9 mouse cellular contexts compared by ENCODE assay signal in the genomic region with DNA sequence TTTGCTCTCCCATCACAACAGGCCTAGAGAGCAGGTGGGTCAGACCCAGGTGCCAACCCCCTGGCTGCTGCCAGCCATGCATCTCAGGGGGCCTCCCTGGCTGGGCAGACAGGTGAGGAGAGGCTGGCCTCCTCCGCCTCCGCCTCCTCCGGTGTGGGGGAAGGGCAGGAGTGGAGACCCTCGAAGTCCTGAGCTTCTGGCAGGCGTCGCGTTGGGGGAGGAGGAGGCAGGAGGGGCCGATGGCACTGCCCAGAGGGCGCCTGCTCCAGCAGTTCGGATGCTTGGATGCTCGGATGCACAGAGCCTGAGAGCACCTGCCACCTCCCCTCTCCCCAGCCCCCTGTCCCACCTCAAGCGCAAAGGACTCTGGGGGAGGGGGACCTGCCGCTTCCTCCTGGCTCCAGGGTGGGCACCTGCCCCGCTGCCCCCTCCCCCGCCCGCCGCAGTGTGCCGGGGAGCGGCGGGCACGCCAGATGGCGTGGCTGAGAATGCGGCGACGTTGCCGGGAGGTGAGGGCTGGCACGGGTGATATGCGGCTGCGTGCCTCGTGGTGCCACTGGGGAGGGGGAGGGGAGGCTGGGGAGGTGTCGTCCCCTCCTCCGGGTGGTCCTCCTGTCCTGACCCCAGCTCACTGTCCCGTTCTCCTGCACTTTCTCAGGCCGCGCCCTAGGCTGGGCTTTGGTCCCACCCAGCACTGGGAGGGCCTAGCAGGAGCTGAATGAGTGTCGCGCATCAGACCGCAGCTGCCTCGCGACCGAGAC. TPM values are rescaled to one million over a fixed set of nuclear protein-coding genes. Genes with fewer than 3 reads are reported as not detected.
A peak's percentile ranks its signal among the peaks of the same experiment; 100 is the strongest.
DNase-seq lines count a peak whose midpoint lies in the region; ATAC-seq and TF ChIP-seq lines count a peak whose summit lies in the region.
"Had no signal": no experiment of that assay in that cellular context is flagged by ENCODE, and none has a peak within 500 bp of the region (broad histone marks: within the 10 kb centered on the region; RNA-seq: fewer than 3 reads in every experiment).

No protein-coding gene starts in this region.

- no peak overlapping the region for H3K9ac ChIP-seq in heart, embryonic 12.5 days
- no peak overlapping the region for H3K9ac ChIP-seq in ES-Bruce4 (ENCODE audit: low read depth, poor library complexity, severe bottlenecking)
- H3K9ac ChIP-seq in forebrain, embryonic 12.5 days: 0 out of 2 replicates have a peak overlapping the region, but pooled peaks have one; percentile 27
- no peak overlapping the region for H3K9ac ChIP-seq in liver, embryonic 15.5 days

- H3K4me3 ChIP-seq in heart, embryonic 12.5 days: peak overlapping the region; percentile 16
- H3K4me3 ChIP-seq in ES-Bruce4 (ENCODE audit: low read depth, low read length): peak overlapping the region; percentile 24
- peak overlapping the region; percentile 16 for H3K4me3 ChIP-seq in forebrain, embryonic 12.5 days (replicated peaks)
- no peak overlapping the region for H3K4me3 ChIP-seq in liver, embryonic 15.5 days (replicated peaks)

- H3K4me2 ChIP-seq in heart, embryonic 12.5 days: peak overlapping the region; percentile 48
- H3K4me2 ChIP-seq in forebrain, embryonic 12.5 days: peak overlapping the region; percentile 53
- H3K4me2 ChIP-seq in liver, embryonic 15.5 days: peak overlapping the region; percentile 18; the same call in 1 of the 2 replicates

- no peak overlapping the region for H3K27ac ChIP-seq in heart, embryonic 12.5 days (ENCODE audit: poor library complexity, severe bottlenecking)
- H3K27ac ChIP-seq in ES-Bruce4 (ENCODE audit: insufficient read depth, low read length): no peak overlapping the region
- H3K27ac ChIP-seq in forebrain, embryonic 12.5 days: peak overlapping the region; percentile 64
- H3K27ac ChIP-seq in liver, embryonic 15.5 days (replicated peaks): no peak overlapping the region

- no peak for TF ChIP-seq EP300 in ES-Bruce4 (IDR thresholded peaks at IDR 0.05; ENCODE audit: insufficient read depth, low read depth, low read length)

- no peak for DNase-seq in heart, adult 11 months
- DNase-seq in Muller cell, postnatal 12 days (ENCODE audit: inconsistent ontology term): no peak
- no peak for DNase-seq in urinary bladder, postnatal 25 days (ENCODE audit: low spot score)

- H3K9me3 ChIP-seq in heart, embryonic 12.5 days (replicated peaks): no peaks in the 10 kb centered on the region
- no peaks in the 10 kb centered on the region for H3K9me3 ChIP-seq in ES-Bruce4 (replicated peaks; ENCODE audit: control insufficient read depth, insufficient read depth, low read length, poor library complexity, severe bottlenecking)
- no peaks in the 10 kb centered on the region for H3K9me3 ChIP-seq in forebrain, embryonic 12.5 days
- H3K9me3 ChIP-seq in liver, embryonic 15.5 days (replicated peaks): no peaks in the 10 kb centered on the region

- no peak for ATAC-seq in heart, embryonic 12.5 days (ENCODE audit: insufficient number of reproducible peaks, low FRiP score)
- ATAC-seq in forebrain, embryonic 12.5 days (ENCODE audit: low FRiP score): peak; percentile 40
- ATAC-seq in liver, embryonic 15.5 days (ENCODE audit: insufficient read depth): no peak
- no peak for ATAC-seq in CD4-positive, CD25-positive, alpha-beta regulatory T cell, adult 4 months

- 2% methylated on average over 33 of the region's 41 CpGs for WGBS in heart, embryonic 12.5 days
- 3% methylated on average over 40 of the region's 41 CpGs for WGBS in forebrain, embryonic 12.5 days
- WGBS in liver, embryonic 15.5 days (ENCODE audit: insufficient replicate concordance): 4% methylated on average over 40 of the region's 41 CpGs

- peaks cover 100% of the 10 kb centered on the region for H3K27me3 ChIP-seq in heart, embryonic 12.5 days (replicated peaks)
- peaks cover 27% of the 10 kb centered on the region for H3K27me3 ChIP-seq in ES-Bruce4 (ENCODE audit: control insufficient read depth, insufficient read depth, low read length, poor library complexity, severe bottlenecking)
- peaks cover 100% of the 10 kb centered on the region for H3K27me3 ChIP-seq in forebrain, embryonic 12.5 days
- peaks cover 100% of the 10 kb centered on the region for H3K27me3 ChIP-seq in liver, embryonic 15.5 days

- no peak for TF ChIP-seq POLR2A in ES-Bruce4 (IDR thresholded peaks at IDR 0.05; ENCODE audit: insufficient read depth, low read length)

- no peak for TF ChIP-seq CTCF in ES-Bruce4 (IDR thresholded peaks at IDR 0.05; ENCODE audit: low read depth, low read length)

- peaks cover 16% of the 10 kb centered on the region for H3K4me1 ChIP-seq in heart, embryonic 12.5 days (replicated peaks)
- H3K4me1 ChIP-seq in ES-Bruce4 (ENCODE audit: control insufficient read depth, insufficient read depth, low read length): no peaks in the 10 kb centered on the region
- peaks cover 40% of the 10 kb centered on the region for H3K4me1 ChIP-seq in forebrain, embryonic 12.5 days
- H3K4me1 ChIP-seq in liver, embryonic 15.5 days (replicated peaks): peaks cover 18% of the 10 kb centered on the region

- no peaks in the 10 kb centered on the region for H3K36me3 ChIP-seq in heart, embryonic 12.5 days
- H3K36me3 ChIP-seq in ES-Bruce4 (ENCODE audit: control insufficient read depth, insufficient read depth, low read length, poor library complexity, severe bottlenecking): no peaks in the 10 kb centered on the region
- no peaks in the 10 kb centered on the region for H3K36me3 ChIP-seq in forebrain, embryonic 12.5 days (replicated peaks)
- H3K36me3 ChIP-seq in liver, embryonic 15.5 days (replicated peaks): no peaks in the 10 kb centered on the region

RNA-seq across cellular contexts. Expression of gene Neurod2, which starts 4.7 kb away (rescaled TPM):
- not detected in 2 replicates for polyA plus RNA-seq in heart, embryonic 12.5 days (2016; fragmentation: Nextera tagmentation; extraction: Ambion mirVana)
- not detected in 2 replicates for polyA plus RNA-seq in ES-Bruce4 (2011; ENCODE audit: insufficient read depth, insufficient read length, low read depth, missing spikeins)
- polyA plus RNA-seq in forebrain, embryonic 12.5 days (2016; fragmentation: Nextera tagmentation; extraction: Ambion mirVana): 19.9 and 20.5 TPM in 2 replicates
- polyA plus RNA-seq in liver, embryonic 15.5 days (2015; fragmentation: Nextera tagmentation; extraction: Ambion mirVana): not detected in 2 replicates
- not detected for polyA plus RNA-seq in CD4-positive, CD25-positive, alpha-beta regulatory T cell, adult 4 months (2017; shearing (Covaris generic))
- polyA plus RNA-seq: C2C12 had no signal

RNA-seq across cellular contexts. Expression of gene Ppp1r1b, which starts 14.0 kb away (rescaled TPM):
- polyA plus RNA-seq in heart, embryonic 12.5 days (2016; fragmentation: Nextera tagmentation; extraction: Ambion mirVana): 30.4 and 32.2 TPM in 2 replicates
- 1.1 and 1.5 TPM in 2 replicates for polyA plus RNA-seq in ES-Bruce4 (2011; ENCODE audit: insufficient read depth, insufficient read length, low read depth, missing spikeins)
- 3.0 and 3.1 TPM in 2 replicates for polyA plus RNA-seq in forebrain, embryonic 12.5 days (2016; fragmentation: Nextera tagmentation; extraction: Ambion mirVana)
- polyA plus RNA-seq in liver, embryonic 15.5 days (2015; fragmentation: Nextera tagmentation; extraction: Ambion mirVana): 0.59 and 0.93 TPM in 2 replicates
- polyA plus RNA-seq in CD4-positive, CD25-positive, alpha-beta regulatory T cell, adult 4 months (2017; shearing (Covaris generic)): not detected

RNA-seq across cellular contexts. Expression of gene Stard3, which starts 24.0 kb away (rescaled TPM):
- 45.2 and 47.6 TPM in 2 replicates for polyA plus RNA-seq in heart, embryonic 12.5 days (2016; fragmentation: Nextera tagmentation; extraction: Ambion mirVana)
- polyA plus RNA-seq in ES-Bruce4 (2011; ENCODE audit: insufficient read depth, insufficient read length, low read depth, missing spikeins): 12.2 and 16.8 TPM in 2 replicates
- 42.0 and 42.5 TPM in 2 replicates for polyA plus RNA-seq in forebrain, embryonic 12.5 days (2016; fragmentation: Nextera tagmentation; extraction: Ambion mirVana)
- polyA plus RNA-seq in liver, embryonic 15.5 days (2015; fragmentation: Nextera tagmentation; extraction: Ambion mirVana): 16.4 and 19.6 TPM in 2 replicates
- polyA plus RNA-seq in CD4-positive, CD25-positive, alpha-beta regulatory T cell, adult 4 months (2017; shearing (Covaris generic)): 10 to 100 TPM; 41.2 to 63.9 TPM

RNA-seq across cellular contexts. Expression of gene Tcap, which starts 49.5 kb away (rescaled TPM):
- polyA plus RNA-seq in heart, embryonic 12.5 days (2016; fragmentation: Nextera tagmentation; extraction: Ambion mirVana): 143 and 152 TPM in 2 replicates
- not detected in 2 replicates for polyA plus RNA-seq in ES-Bruce4 (2011; ENCODE audit: insufficient read depth, insufficient read length, low read depth, missing spikeins)
- 0.20 and 0.36 TPM in 2 replicates for polyA plus RNA-seq in forebrain, embryonic 12.5 days (2016; fragmentation: Nextera tagmentation; extraction: Ambion mirVana)
- polyA plus RNA-seq in liver, embryonic 15.5 days (2015; fragmentation: Nextera tagmentation; extraction: Ambion mirVana): 1.1 and 1.7 TPM in 2 replicates
- not detected for polyA plus RNA-seq in CD4-positive, CD25-positive, alpha-beta regulatory T cell, adult 4 months (2017; shearing (Covaris generic))

RNA-seq across cellular contexts. Expression of gene Pnmt, which starts 52.1 kb away (rescaled TPM):
- polyA plus RNA-seq in heart, embryonic 12.5 days (2016; fragmentation: Nextera tagmentation; extraction: Ambion mirVana): 1.7 and 2.0 TPM in 2 replicates
- not detected in 2 replicates for polyA plus RNA-seq in ES-Bruce4 (2011; ENCODE audit: insufficient read depth, insufficient read length, low read depth, missing spikeins)
- 0.17 TPM in 1 of 2 replicates, not detected in the other for polyA plus RNA-seq in forebrain, embryonic 12.5 days (2016; fragmentation: Nextera tagmentation; extraction: Ambion mirVana)
- polyA plus RNA-seq in liver, embryonic 15.5 days (2015; fragmentation: Nextera tagmentation; extraction: Ambion mirVana): not detected in 2 replicates
- not detected for polyA plus RNA-seq in CD4-positive, CD25-positive, alpha-beta regulatory T cell, adult 4 months (2017; shearing (Covaris generic))

Comparison
In these comparisons a context has a peak if more than half of its experiments do, and no peak if none do; other contexts are left out.
1. RNA of gene Neurod2, which starts 4.7 kb away (polyA plus RNA-seq): 19.9 to 20.5 TPM in forebrain, embryonic 12.5 days; not detected in ES-Bruce4, not detected in heart, embryonic 12.5 days, not detected in liver, embryonic 15.5 days and not detected in CD4-positive, CD25-positive, alpha-beta regulatory T cell, adult 4 months; every median in the first group is over 10 times any median in the second.
2. Peak in every context shown above with its lines, with median percentiles within 50 percentile points of each other: H3K4me2 ChIP-seq.